Mouse (Mus musculus) cortical plate, adult 2 months (tissue): ENCODE measurements around the gene Ifnab. TPM values are rescaled to one million over a fixed set of nuclear protein-coding genes. Genes with fewer than 3 reads are reported as not detected.

Source experiments
- H3K27ac ChIP-seq: fragments of 200-500 bp; 2 replicates; pipeline ENCODE4 v1.5.1; 2012; ENCODE audit warnings: low read length, control low read depth, inconsistent platforms; ENCODE audit not compliant: insufficient read depth
- H3K4me1 ChIP-seq: fragments of 200-500 bp; 2 replicates; pipeline ENCODE4 v1.6.1; 2011; ENCODE audit warnings: low read length; ENCODE audit not compliant: control insufficient read depth, insufficient read depth
- H3K4me3 ChIP-seq: fragments of 200-500 bp; 2 replicates; pipeline ENCODE4 v1.5.1; 2011; ENCODE audit warnings: mild to moderate bottlenecking, low read length, control low read depth; ENCODE audit not compliant: insufficient read depth
- CTCF ChIP-seq: fragments of 200-500 bp; IDR thresholded peaks from 2 replicates; pipeline ENCODE4 v1.5.1; 2011; ENCODE audit warnings: mild to moderate bottlenecking, control low read depth, low read length; ENCODE audit not compliant: insufficient read depth; ENCODE audit errors: extremely low read depth
- POLR2A ChIP-seq: fragments of 200-500 bp; IDR thresholded peaks from 2 replicates; pipeline ENCODE4 v1.6.1; 2011; ENCODE audit warnings: mild to moderate bottlenecking, low read length, control low read depth; ENCODE audit not compliant: insufficient read depth; ENCODE audit errors: extremely low read depth
- polyA plus RNA-seq: library from polyadenylated mRNA; depleted of rRNA; stranded (reverse); fragments of >200 nt; gene quantifications from 2 replicates; pipeline ENCODE4 v1.2.3, GENCODE M21; 2012

The Ifnab gene
- polyA plus RNA-seq, 1 experiment = not detected

GRCm38 (mm10) chr4:88707128-88707826 is 16.1 kb upstream of the Ifnab start:
- Histone ChIP-seq H3K27ac (no peak overlapping the region), H3K4me3 (no peak overlapping the region), H3K4me1 (no peaks in the 10 kb centered on the region)
- TF ChIP-seq POLR2A (no peak), CTCF (no peak)

DNA sequence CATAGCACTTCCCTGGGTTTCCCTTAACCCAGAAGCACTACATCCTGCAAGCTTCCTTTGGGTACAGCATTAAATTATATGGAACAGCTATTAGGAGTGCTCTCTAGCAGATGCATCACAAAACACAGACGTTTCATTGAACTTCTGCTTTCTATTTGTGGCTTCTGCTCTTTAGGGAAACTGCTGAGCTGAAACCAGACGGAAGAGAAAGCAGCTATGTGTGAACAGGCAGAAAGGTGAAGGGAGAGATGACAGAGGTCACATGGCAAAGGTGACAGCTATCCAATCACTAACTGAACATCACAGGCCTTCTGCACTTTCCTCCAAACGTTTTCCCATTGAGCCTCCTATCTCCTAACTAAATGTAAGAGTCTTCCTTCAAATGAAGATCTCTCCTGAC is 14.8 kb upstream of the Ifnab start:
- Histone ChIP-seq H3K27ac (no peak overlapping the region), H3K4me3 (no peak overlapping the region), H3K4me1 (no peaks in the 10 kb centered on the region)
- TF ChIP-seq POLR2A (no peak), CTCF (no peak)

DNA sequence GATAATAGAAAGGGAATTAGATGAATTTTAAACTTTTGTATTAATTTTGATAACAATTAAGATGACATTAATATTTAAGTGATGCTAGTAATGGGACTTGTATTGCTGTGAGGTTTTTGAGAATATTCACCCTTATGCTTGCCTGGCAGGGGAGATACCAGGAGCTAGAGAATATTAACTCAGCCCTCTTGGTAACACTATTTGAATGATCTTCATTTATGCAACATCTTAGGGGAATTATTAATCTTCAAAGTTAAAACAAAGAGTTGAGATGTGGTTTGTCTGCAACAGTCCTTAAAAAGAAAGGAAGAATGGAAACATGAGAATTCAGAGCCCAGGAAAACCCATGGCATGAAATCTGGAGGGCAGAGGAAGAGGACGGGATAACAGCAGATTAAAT is 8.1 kb upstream of the Ifnab start:
- Histone ChIP-seq H3K4me3 (no peak overlapping the region), H3K27ac (no peak overlapping the region), H3K4me1 (no peaks in the 10 kb centered on the region)
- TF ChIP-seq POLR2A (no peak), CTCF (no peak)

GRCm38 (mm10) chr4:88698781-88699180 is 7.6 kb upstream of the Ifnab start:
- Histone ChIP-seq H3K4me1 (no peaks in the 10 kb centered on the region), H3K4me3 (no peak overlapping the region), H3K27ac (no peak overlapping the region)
- TF ChIP-seq POLR2A (no peak), CTCF (no peak)

DNA sequence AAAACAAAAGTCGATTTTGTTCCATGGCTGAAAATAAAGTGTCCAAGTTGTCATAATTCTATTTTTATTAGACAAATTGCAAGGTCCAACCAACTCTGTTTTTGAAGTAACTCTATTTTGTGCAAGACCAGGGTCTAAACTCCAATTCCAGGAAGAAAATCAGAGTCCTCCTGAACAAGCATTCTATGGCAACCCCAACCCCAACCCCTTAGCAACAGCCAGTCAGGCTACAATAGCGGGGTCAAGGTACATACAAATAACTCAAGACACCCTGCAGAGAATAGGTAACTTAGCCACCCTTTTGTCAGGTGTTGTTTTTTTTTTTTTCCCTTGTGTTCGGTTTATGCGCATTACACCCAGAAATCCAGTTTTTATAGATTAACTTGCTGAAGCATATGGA is 6.6 kb upstream of the Ifnab start:
- Histone ChIP-seq H3K4me1 (no peaks in the 10 kb centered on the region), H3K27ac (no peak overlapping the region), H3K4me3 (no peak overlapping the region)
- TF ChIP-seq CTCF = no peak
- TF ChIP-seq POLR2A = no peak

GRCm38 (mm10) chr4:88697108-88697507 is 5.9 kb upstream of the Ifnab start:
- no peak for TF ChIP-seq CTCF
- no peak for TF ChIP-seq POLR2A
- H3K4me3 ChIP-seq = no peak overlapping the region
- no peak overlapping the region for H3K27ac ChIP-seq
- no peaks in the 10 kb centered on the region for H3K4me1 ChIP-seq

DNA sequence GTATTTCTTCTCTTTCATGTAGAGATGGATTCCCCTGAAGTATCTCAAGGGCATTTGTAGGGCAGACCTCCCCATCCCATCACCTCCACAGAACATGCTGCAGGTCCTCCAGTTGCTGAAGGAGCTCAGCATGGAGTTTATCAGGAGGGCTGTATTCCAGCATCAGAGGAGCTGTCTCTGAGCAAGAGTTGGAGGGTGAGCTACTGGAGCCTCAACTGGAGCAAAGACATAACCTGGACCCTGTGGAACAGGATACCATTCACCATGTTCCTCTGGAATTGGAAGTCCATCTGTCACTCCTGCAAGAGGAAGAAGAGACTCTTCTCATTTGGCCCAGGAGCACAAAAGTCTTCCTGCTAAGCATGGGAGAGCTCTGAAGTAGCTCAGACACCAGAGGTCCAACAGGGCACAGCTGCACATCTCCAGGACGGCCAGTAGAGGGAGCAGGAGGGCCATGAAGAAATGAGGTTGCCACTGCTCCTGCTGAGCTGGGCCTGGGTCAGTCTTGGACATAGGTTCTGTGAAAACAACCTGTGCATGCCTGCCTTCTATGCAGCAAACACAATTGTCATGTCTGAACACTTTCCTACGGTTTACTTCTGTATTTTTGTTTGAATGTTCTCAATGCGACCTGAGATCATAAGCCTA is 5.2 kb upstream of the Ifnab start:
- no peak overlapping the region for H3K27ac ChIP-seq
- H3K4me1 ChIP-seq = no peaks in the 10 kb centered on the region
- TF ChIP-seq POLR2A = no peak
- TF ChIP-seq CTCF = peak; percentile 99
- H3K4me3 ChIP-seq = no peak overlapping the region

GRCm38 (mm10) chr4:88693392-88693791 is 2.2 kb upstream of the Ifnab start:
- no peaks in the 10 kb centered on the region for H3K4me1 ChIP-seq
- H3K4me3 ChIP-seq = no peak overlapping the region
- H3K27ac ChIP-seq = no peak overlapping the region
- TF ChIP-seq CTCF (no peak), POLR2A (no peak)

DNA sequence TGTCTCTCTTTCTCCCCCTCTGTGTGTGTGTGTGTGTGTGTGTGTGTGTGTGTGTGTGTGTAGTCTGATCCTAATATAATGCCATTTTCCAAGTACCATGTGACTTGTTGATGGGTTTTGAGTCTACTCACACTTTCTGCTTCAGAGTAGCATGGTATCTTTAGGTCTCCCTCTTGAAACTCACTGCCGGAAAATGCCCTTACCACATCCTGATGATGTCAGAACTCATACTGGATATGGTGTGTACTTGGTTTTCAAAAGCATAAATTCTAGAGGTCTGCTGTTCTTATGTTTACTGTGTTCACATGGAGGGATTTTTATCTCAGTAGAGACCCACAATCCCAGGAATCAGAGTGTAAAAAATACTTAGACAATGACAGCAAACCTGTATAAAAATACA is 1.4 kb upstream of the Ifnab start:
- H3K27ac ChIP-seq = no peak overlapping the region
- H3K4me1 ChIP-seq = no peaks in the 10 kb centered on the region
- TF ChIP-seq CTCF (no peak), POLR2A (no peak)
- H3K4me3 ChIP-seq = no peak overlapping the region

GRCm38 (mm10) chr4:88683812-88684211 is 7.3 kb downstream of the Ifnab start, which contains the start of gene Ifna2:
Ifna2 (minus strand) TSS chr4:88683912.
- Histone ChIP-seq H3K4me3 (no peak within 1 kb of the TSS), H3K27ac (no peak within 1 kb of the TSS), H3K4me1 (no peaks in the 10 kb centered on the region)
- TF ChIP-seq POLR2A (no peak), CTCF (no peak)
